Comparison of ENCODE assay signal across 8 mouse cellular contexts in the genomic region with DNA sequence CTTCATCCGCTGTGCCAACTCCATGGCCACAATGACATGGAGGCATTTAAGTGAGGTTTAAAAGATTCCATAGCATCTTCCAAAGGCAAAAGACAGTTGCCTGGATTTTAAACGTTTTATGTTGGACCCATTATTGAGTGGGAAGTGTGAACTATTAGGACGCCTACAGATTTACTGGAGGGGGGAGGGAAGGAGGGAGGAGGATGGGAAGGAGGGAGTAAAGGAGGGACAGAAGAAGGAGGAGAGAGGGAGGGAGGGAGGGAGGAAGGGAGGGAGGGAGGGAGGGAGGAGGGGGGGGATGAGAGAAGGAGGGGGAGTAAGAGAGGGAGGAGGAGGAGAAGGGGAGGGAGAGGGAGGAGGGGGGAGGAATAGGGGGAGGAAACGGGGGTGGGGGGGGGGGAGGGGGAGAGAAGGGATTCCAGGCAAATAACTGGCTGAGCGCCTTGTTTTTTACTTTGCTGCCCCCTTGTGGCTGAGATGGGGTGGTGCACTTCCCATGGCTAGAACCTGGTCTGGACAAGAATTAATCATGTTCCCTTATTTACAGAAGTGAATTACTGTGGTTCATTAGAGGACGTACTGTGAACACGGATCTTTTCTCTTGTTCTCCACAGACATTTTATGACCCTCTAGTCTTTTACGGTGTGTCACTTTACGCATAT. TPM values are rescaled to one million over a fixed set of nuclear protein-coding genes. Genes with fewer than 3 reads are reported as not detected.
DNase-seq lines count a peak whose midpoint lies in the region; ATAC-seq and TF ChIP-seq lines count a peak whose summit lies in the region.

No protein-coding gene starts in this region.

- peaks cover 5% of the 10 kb centered on the region; the same call in 1 of the 2 replicates for H3K4me1 ChIP-seq in hindbrain, embryonic 10.5 days (replicated peaks)
- H3K4me1 ChIP-seq in hindbrain, embryonic 12.5 days: peaks cover 3% of the 10 kb centered on the region; the same call in 1 of the 2 replicates
- H3K4me1 ChIP-seq in kidney, adult 2 months (ENCODE audit: control insufficient read depth, insufficient read depth, low read length): no peaks in the 10 kb centered on the region
- no peaks in the 10 kb centered on the region for H3K4me1 ChIP-seq in limb, embryonic 11.5 days (ENCODE audit: control insufficient read depth, insufficient read depth, low read length)

- peak; percentile 77 for TF ChIP-seq CTCF in kidney, adult 2 months (conservative IDR thresholded peaks at IDR 0.05; ENCODE audit: insufficient read depth, insufficient read length, low read depth, low read length)

- no peaks in the 10 kb centered on the region for H3K79me2 ChIP-seq in myocyte (ENCODE audit: control insufficient read depth, insufficient read depth)

- H3K27ac ChIP-seq in hindbrain, embryonic 10.5 days: no peak overlapping the region
- H3K27ac ChIP-seq in hindbrain, embryonic 12.5 days: no peak overlapping the region
- no peak overlapping the region for H3K27ac ChIP-seq in kidney, adult 2 months (ENCODE audit: insufficient read depth, low read depth, low read length)
- no peak overlapping the region for H3K27ac ChIP-seq in limb, embryonic 11.5 days (replicated peaks; ENCODE audit: low read depth, low read length)

- H3K4me3 ChIP-seq in hindbrain, embryonic 10.5 days: no peak overlapping the region
- H3K4me3 ChIP-seq in hindbrain, embryonic 12.5 days: no peak overlapping the region
- H3K4me3 ChIP-seq in kidney, adult 2 months (ENCODE audit: insufficient read depth, low read depth, low read length): no peak overlapping the region
- H3K4me3 ChIP-seq in limb, embryonic 11.5 days (ENCODE audit: low read depth, low read length): no peak overlapping the region
- H3K4me3 ChIP-seq in myocyte: no peak overlapping the region

- ATAC-seq in hindbrain, embryonic 12.5 days (ENCODE audit: low FRiP score): no peak
- no peak for ATAC-seq in limb, embryonic 11.5 days (ENCODE audit: insufficient number of reproducible peaks, low FRiP score, low TSS enrichment, low read depth)

- no peak overlapping the region for H3ac ChIP-seq in myocyte (ENCODE audit: control insufficient read depth, insufficient read length)

- WGBS in hindbrain, embryonic 10.5 days: 24% methylated on average over 8 of the region's 9 CpGs
- whole genome bisulfite sequencing in hindbrain, embryonic 12.5 days: 30% methylated on average over 7 of the region's 9 CpGs
- 15% methylated on average over 9 of the region's 9 CpGs for WGBS in kidney, adult 2 months
- WGBS in limb, embryonic 11.5 days: 19% methylated on average over 9 of the region's 9 CpGs

- DNase-seq in hindbrain, embryonic 10.5 days (ENCODE audit: low spot score): peak; percentile 77
- peak; percentile 70 for DNase-seq in cerebellum, adult 8-10 months
- DNase-seq in frontal cortex, postnatal 10 days (ENCODE audit: low spot score in 2 of 2): peak; percentile 58 to 74
- peak; percentile 73 for DNase-seq in kidney, adult 2 months
- DNase-seq in limb, embryonic 11.5 days (ENCODE audit: low spot score): peak; percentile 85
- DNase-seq in spleen, postnatal 36 days (ENCODE audit: low spot score in 2 of 2): peak; percentile 35 to 54

- no peak for TF ChIP-seq POLR2A in kidney, adult 2 months (IDR thresholded peaks at IDR 0.05; ENCODE audit: low read depth, low read length)
- TF ChIP-seq POLR2A in myocyte (IDR thresholded peaks at IDR 0.05; ENCODE audit: insufficient read length, low read depth): no peak

- peaks cover 11% of the 10 kb centered on the region for H3K27me3 ChIP-seq in hindbrain, embryonic 10.5 days (ENCODE audit: insufficient read depth, poor library complexity, severe bottlenecking)
- peaks cover 3% of the 10 kb centered on the region; the same call in 1 of the 2 replicates for H3K27me3 ChIP-seq in hindbrain, embryonic 12.5 days
- no peaks in the 10 kb centered on the region for H3K27me3 ChIP-seq in kidney, adult 2 months (replicated peaks; ENCODE audit: control insufficient read depth, insufficient read depth, low read length)
- peaks cover 7% of the 10 kb centered on the region; the same call in 1 of the 2 replicates for H3K27me3 ChIP-seq in limb, embryonic 11.5 days (ENCODE audit: control insufficient read depth, insufficient read depth, low read length)
- no peaks in the 10 kb centered on the region for H3K27me3 ChIP-seq in myocyte (ENCODE audit: control insufficient read depth, insufficient read depth, insufficient read length)

- no peak overlapping the region for H3K9ac ChIP-seq in hindbrain, embryonic 12.5 days
- no peak overlapping the region for H3K9ac ChIP-seq in limb, embryonic 11.5 days (ENCODE audit: low read length)

- no peak overlapping the region for H3K4me2 ChIP-seq in hindbrain, embryonic 12.5 days (replicated peaks)
- H3K4me2 ChIP-seq in limb, embryonic 11.5 days (ENCODE audit: low read depth, severe bottlenecking): no peak overlapping the region
- peak overlapping the region; percentile 46 for H3K4me2 ChIP-seq in myocyte (ENCODE audit: low read depth)

- H3K9me3 ChIP-seq in hindbrain, embryonic 10.5 days: no peaks in the 10 kb centered on the region
- no peaks in the 10 kb centered on the region for H3K9me3 ChIP-seq in hindbrain, embryonic 12.5 days (replicated peaks)
- H3K9me3 ChIP-seq in limb, embryonic 11.5 days (ENCODE audit: control insufficient read depth, low read length): no peaks in the 10 kb centered on the region

- no peaks in the 10 kb centered on the region for H3K36me3 ChIP-seq in hindbrain, embryonic 10.5 days
- no peaks in the 10 kb centered on the region for H3K36me3 ChIP-seq in hindbrain, embryonic 12.5 days
- no peaks in the 10 kb centered on the region for H3K36me3 ChIP-seq in kidney, adult 2 months (ENCODE audit: control insufficient read depth, insufficient read depth, low read length)
- no peaks in the 10 kb centered on the region for H3K36me3 ChIP-seq in limb, embryonic 11.5 days (ENCODE audit: control insufficient read depth, insufficient read depth, low read length)
- no peaks in the 10 kb centered on the region for H3K36me3 ChIP-seq in myocyte (ENCODE audit: control insufficient read depth, insufficient read depth)

TF ChIP-seq in myocyte, 11 proteins besides CTCF, POLR2A, EP300 and RAD21:
- TF ChIP-seq CEBPB (IDR thresholded peaks at IDR 0.05; ENCODE audit: insufficient read depth, poor library complexity, severe bottlenecking) (no peak), POLR2AphosphoS2 (IDR thresholded peaks at IDR 0.05; ENCODE audit: insufficient read length, low read depth) (no peak), REST (IDR thresholded peaks at IDR 0.05; ENCODE audit: insufficient read depth, insufficient read length) (no peak), TCF3 (IDR thresholded peaks at IDR 0.05; ENCODE audit: insufficient read length, low read depth) (no peak), E2F4 (IDR thresholded peaks at IDR 0.05; ENCODE audit: insufficient read depth) (no peak), USF1 (IDR thresholded peaks at IDR 0.05; ENCODE audit: low read depth) (no peak), MYOG (IDR thresholded peaks at IDR 0.05; ENCODE audit: control insufficient read depth in 1 of 3, insufficient read depth in 1 of 3, insufficient read length in 2 of 3, low read depth in 2 of 3) (no peak), SRF (IDR thresholded peaks at IDR 0.05; ENCODE audit: control insufficient read depth, insufficient read length, low read depth) (no peak), MAX (IDR thresholded peaks at IDR 0.05; ENCODE audit: low read depth) (no peak), TCF12 (IDR thresholded peaks at IDR 0.05; ENCODE audit: insufficient read depth, poor library complexity, severe bottlenecking) (no peak), MYOD1 (IDR thresholded peaks at IDR 0.05; ENCODE audit: control insufficient read depth in 1 of 3, insufficient read length in 2 of 3, low read depth in 2 of 3) (no peak)

RNA-seq across cellular contexts. Expression of gene Gsto1, which starts 33.8 kb away (rescaled TPM):
- 109 and 115 TPM in 2 replicates for polyA plus RNA-seq in hindbrain, embryonic 10.5 days (2016; fragmentation: Nextera tagmentation; extraction: Ambion mirVana)
- 102 and 106 TPM in 2 replicates for polyA plus RNA-seq in hindbrain, embryonic 12.5 days (2016; fragmentation: Nextera tagmentation; extraction: Ambion mirVana)
- polyA plus RNA-seq in kidney, adult 2 months (2012; rRNA removed): 82.5 and 85.1 TPM in 2 replicates
- polyA plus RNA-seq in limb, embryonic 11.5 days (2014; fragmentation: Nextera tagmentation; extraction: Ambion mirVana): 232 and 249 TPM in 2 replicates
- 232 TPM for polyA plus RNA-seq in myocyte (2012; fragmentation: generic; extraction: Trizol)

RNA-seq across cellular contexts. Expression of gene Gsto2, which starts 44.4 kb away (rescaled TPM):
- polyA plus RNA-seq in hindbrain, embryonic 10.5 days (2016; fragmentation: Nextera tagmentation; extraction: Ambion mirVana): 1.6 and 1.8 TPM in 2 replicates
- polyA plus RNA-seq in hindbrain, embryonic 12.5 days (2016; fragmentation: Nextera tagmentation; extraction: Ambion mirVana): 0.96 and 1.3 TPM in 2 replicates
- polyA plus RNA-seq in kidney, adult 2 months (2012; rRNA removed): 2.6 and 2.7 TPM in 2 replicates
- polyA plus RNA-seq in limb, embryonic 11.5 days (2014; fragmentation: Nextera tagmentation; extraction: Ambion mirVana): 0.78 and 1.1 TPM in 2 replicates
- 5.7 TPM for polyA plus RNA-seq in myocyte (2012; fragmentation: generic; extraction: Trizol)
